26 mouse cellular contexts compared by ENCODE assay signal in genomic region chr9:27519711-27520110, GRCm38 (mm10).
"Had no signal": no experiment of that assay in that cellular context is flagged by ENCODE, and none has a peak within 500 bp of the region (broad histone marks: within the 10 kb centered on the region; RNA-seq: fewer than 3 reads in every experiment).

No protein-coding gene starts in this region.

- H3K4me1 ChIP-seq: kidney, embryonic 15.5 days; limb, embryonic 10.5 days; limb, embryonic 13.5 days; liver, embryonic 12.5 days; liver, embryonic 15.5 days; lung, embryonic 15.5 days; stomach, embryonic 15.5 days had no signal

- H3K36me3 ChIP-seq: kidney, embryonic 15.5 days; limb, embryonic 10.5 days; limb, embryonic 13.5 days; liver, embryonic 12.5 days; liver, embryonic 15.5 days; lung, embryonic 15.5 days; midbrain, embryonic 15.5 days; neural tube, embryonic 13.5 days; stomach, embryonic 15.5 days had no signal

- H3K4me3 ChIP-seq: kidney, embryonic 15.5 days; limb, embryonic 10.5 days; limb, embryonic 13.5 days; liver, embryonic 12.5 days; liver, embryonic 15.5 days; lung, embryonic 15.5 days; midbrain, embryonic 15.5 days; myocyte; neural tube, embryonic 13.5 days; stomach, embryonic 15.5 days had no signal

- H3K27me3 ChIP-seq: kidney, embryonic 15.5 days; liver, embryonic 12.5 days; liver, embryonic 15.5 days; lung, embryonic 15.5 days; midbrain, embryonic 15.5 days; neural tube, embryonic 13.5 days; stomach, embryonic 15.5 days had no signal

- DNase-seq: kidney, adult 2 months; kidney, postnatal 10 days; kidney, postnatal 36 days; layer of hippocampus, adult 9-11 months; liver; lung, adult 18-20 months; lung, postnatal 10 days; lung, postnatal 4 days; right cerebral cortex, adult 18-20 months; right cerebral cortex, postnatal 25 days; spleen, adult 18-20 months; thymus, adult 2 months; thymus, postnatal 14 days; thymus, postnatal 4 days had no signal

- H3K4me2 ChIP-seq: kidney, embryonic 15.5 days; limb, embryonic 13.5 days; liver, embryonic 12.5 days; liver, embryonic 15.5 days; lung, embryonic 15.5 days; midbrain, embryonic 11.5 days; midbrain, embryonic 15.5 days; neural tube, embryonic 13.5 days; stomach, embryonic 15.5 days had no signal

- H3K27ac ChIP-seq: kidney, embryonic 15.5 days; limb, embryonic 10.5 days; limb, embryonic 13.5 days; liver, embryonic 12.5 days; liver, embryonic 15.5 days; lung, embryonic 15.5 days; midbrain, embryonic 15.5 days; neural tube, embryonic 13.5 days; stomach, embryonic 15.5 days had no signal

- H3K9me3 ChIP-seq: kidney, embryonic 15.5 days; limb, embryonic 10.5 days; limb, embryonic 13.5 days; liver, embryonic 12.5 days; liver, embryonic 15.5 days; lung, embryonic 15.5 days; midbrain, embryonic 15.5 days; neural tube, embryonic 13.5 days; stomach, embryonic 15.5 days had no signal

- ATAC-seq: intestine, postnatal 0 days; liver, embryonic 12.5 days; midbrain, embryonic 15.5 days had no signal

- H3K9ac ChIP-seq: kidney, embryonic 15.5 days; limb, embryonic 13.5 days; liver, embryonic 12.5 days; liver, embryonic 15.5 days; lung, embryonic 15.5 days; midbrain, embryonic 15.5 days; neural tube, embryonic 13.5 days; stomach, embryonic 15.5 days had no signal
